8 mouse cellular contexts compared by ENCODE assay signal in genomic region chr4:150030449-150031233, GRCm38 (mm10). TPM values are rescaled to one million over a fixed set of nuclear protein-coding genes. Genes with fewer than 3 reads are reported as not detected.
DNase-seq lines count a peak whose midpoint lies in the region; ATAC-seq and TF ChIP-seq lines count a peak whose summit lies in the region.

No protein-coding gene starts in this region.

- no peak for ATAC-seq in hindbrain, embryonic 12.5 days (ENCODE audit: low FRiP score)
- ATAC-seq in liver, embryonic 12.5 days = no peak
- ATAC-seq in neural tube, embryonic 15.5 days (ENCODE audit: low FRiP score) = peak; percentile 43; the same call in 1 of the 2 replicates

- no peaks in the 10 kb centered on the region for H3K9me3 ChIP-seq in heart, embryonic 10.5 days
- H3K9me3 ChIP-seq in ES-Bruce4 (replicated peaks; ENCODE audit: control insufficient read depth, insufficient read depth, low read length, poor library complexity, severe bottlenecking) = no peaks in the 10 kb centered on the region
- no peaks in the 10 kb centered on the region for H3K9me3 ChIP-seq in hindbrain, embryonic 12.5 days (replicated peaks)
- no peaks in the 10 kb centered on the region for H3K9me3 ChIP-seq in liver, embryonic 12.5 days (replicated peaks)
- no peaks in the 10 kb centered on the region for H3K9me3 ChIP-seq in neural tube, embryonic 15.5 days (replicated peaks)

- peak overlapping the region; percentile 19; the same call in 1 of the 2 replicates for H3K27ac ChIP-seq in heart, embryonic 10.5 days
- H3K27ac ChIP-seq in ES-Bruce4 (ENCODE audit: insufficient read depth, low read length) = no peak overlapping the region
- H3K27ac ChIP-seq in hindbrain, embryonic 12.5 days = no peak overlapping the region
- H3K27ac ChIP-seq in liver, embryonic 12.5 days = no peak overlapping the region
- H3K27ac ChIP-seq in neural tube, embryonic 15.5 days (replicated peaks) = no peak overlapping the region

- H3K4me3 ChIP-seq in heart, embryonic 10.5 days = peak overlapping the region; percentile 59
- peak overlapping the region; percentile 44 for H3K4me3 ChIP-seq in ES-Bruce4 (ENCODE audit: low read depth, low read length)
- peak overlapping the region; percentile 44 for H3K4me3 ChIP-seq in hindbrain, embryonic 12.5 days
- H3K4me3 ChIP-seq in liver, embryonic 12.5 days = peak overlapping the region; percentile 44
- H3K4me3 ChIP-seq in neural tube, embryonic 15.5 days (replicated peaks) = peak overlapping the region; percentile 47

- no peak for TF ChIP-seq POLR2A in ES-Bruce4 (IDR thresholded peaks at IDR 0.05; ENCODE audit: insufficient read depth, low read length)

- peaks cover 92% of the 10 kb centered on the region for H3K27me3 ChIP-seq in heart, embryonic 10.5 days (ENCODE audit: insufficient read depth, poor library complexity, severe bottlenecking)
- no peaks in the 10 kb centered on the region for H3K27me3 ChIP-seq in ES-Bruce4 (ENCODE audit: control insufficient read depth, insufficient read depth, low read length, poor library complexity, severe bottlenecking)
- peaks cover 89% of the 10 kb centered on the region for H3K27me3 ChIP-seq in hindbrain, embryonic 12.5 days
- H3K27me3 ChIP-seq in liver, embryonic 12.5 days (replicated peaks) = peaks cover 98% of the 10 kb centered on the region
- peaks cover 78% of the 10 kb centered on the region for H3K27me3 ChIP-seq in neural tube, embryonic 15.5 days (replicated peaks)

- H3K4me1 ChIP-seq in heart, embryonic 10.5 days = peaks cover 34% of the 10 kb centered on the region
- no peaks in the 10 kb centered on the region for H3K4me1 ChIP-seq in ES-Bruce4 (ENCODE audit: control insufficient read depth, insufficient read depth, low read length)
- H3K4me1 ChIP-seq in hindbrain, embryonic 12.5 days = peaks cover 31% of the 10 kb centered on the region
- peaks cover 14% of the 10 kb centered on the region for H3K4me1 ChIP-seq in liver, embryonic 12.5 days
- peaks cover 50% of the 10 kb centered on the region for H3K4me1 ChIP-seq in neural tube, embryonic 15.5 days

- H3K9ac ChIP-seq in ES-Bruce4 (ENCODE audit: low read depth, poor library complexity, severe bottlenecking) = no peak overlapping the region
- peak overlapping the region; percentile 56 for H3K9ac ChIP-seq in hindbrain, embryonic 12.5 days
- no peak overlapping the region for H3K9ac ChIP-seq in liver, embryonic 12.5 days
- peak overlapping the region; percentile 53 for H3K9ac ChIP-seq in neural tube, embryonic 15.5 days (replicated peaks)

- H3K4me2 ChIP-seq in hindbrain, embryonic 12.5 days (replicated peaks) = peak overlapping the region; percentile 89
- H3K4me2 ChIP-seq in liver, embryonic 12.5 days = peak overlapping the region; percentile 67
- H3K4me2 ChIP-seq in neural tube, embryonic 15.5 days = peak overlapping the region; percentile 95

- no peak for TF ChIP-seq EP300 in ES-Bruce4 (IDR thresholded peaks at IDR 0.05; ENCODE audit: insufficient read depth, low read depth, low read length)

- DNase-seq in heart, embryonic 10.5 days (ENCODE audit: low spot score) = peak; percentile 78
- DNase-seq in heart, postnatal 4 days = no peak
- peak; percentile 66 for DNase-seq in embryo, embryonic 10 days (ENCODE audit: low spot score)
- no peak for DNase-seq in layer of hippocampus, postnatal 14 days (ENCODE audit: low spot score in 2 of 2)

- under 1% methylated on average over 28 of the region's 28 CpGs for WGBS in heart, embryonic 10.5 days
- under 1% methylated on average over 28 of the region's 28 CpGs for WGBS in hindbrain, embryonic 12.5 days
- WGBS in liver, embryonic 12.5 days (ENCODE audit: insufficient replicate concordance) = under 1% methylated on average over 28 of the region's 28 CpGs
- WGBS in neural tube, embryonic 15.5 days = under 1% methylated on average over 28 of the region's 28 CpGs

- no peaks in the 10 kb centered on the region for H3K36me3 ChIP-seq in heart, embryonic 10.5 days
- H3K36me3 ChIP-seq in ES-Bruce4 (ENCODE audit: control insufficient read depth, insufficient read depth, low read length, poor library complexity, severe bottlenecking) = no peaks in the 10 kb centered on the region
- no peaks in the 10 kb centered on the region for H3K36me3 ChIP-seq in hindbrain, embryonic 12.5 days
- H3K36me3 ChIP-seq in liver, embryonic 12.5 days = no peaks in the 10 kb centered on the region
- H3K36me3 ChIP-seq in neural tube, embryonic 15.5 days = no peaks in the 10 kb centered on the region

- TF ChIP-seq CTCF in ES-Bruce4 (IDR thresholded peaks at IDR 0.05; ENCODE audit: low read depth, low read length) = no peak

RNA-seq across cellular contexts. Expression of gene H6pd, which starts 21.8 kb away (rescaled TPM):
- polyA plus RNA-seq in heart, embryonic 10.5 days (2016; fragmentation: Nextera tagmentation; extraction: Ambion mirVana) = 5.8 and 9.0 TPM in 2 replicates
- total RNA-seq in heart, postnatal 4 days (2021) = 10 to 100 TPM; 34.1 to 35.2 TPM
- 13.7 and 15.0 TPM in 2 replicates for polyA plus RNA-seq in ES-Bruce4 (2011; ENCODE audit: insufficient read depth, insufficient read length, low read depth, missing spikeins)
- 5.4 and 5.8 TPM in 2 replicates for polyA plus RNA-seq in hindbrain, embryonic 12.5 days (2016; fragmentation: Nextera tagmentation; extraction: Ambion mirVana)
- 8.8 and 9.0 TPM in 2 replicates for polyA plus RNA-seq in liver, embryonic 12.5 days (2016; fragmentation: Nextera tagmentation; extraction: Ambion mirVana)
- polyA plus RNA-seq in neural tube, embryonic 15.5 days (2015; fragmentation: Nextera tagmentation; extraction: Ambion mirVana) = 3.3 and 6.4 TPM in 2 replicates
- 10 to 100 TPM; 11.5 to 12.2 TPM for total RNA-seq in layer of hippocampus, postnatal 14 days (2021)

RNA-seq across cellular contexts. Expression of gene Gpr157, which starts 56.5 kb away (rescaled TPM):
- 0.85 and 2.0 TPM in 2 replicates for polyA plus RNA-seq in heart, embryonic 10.5 days (2016; fragmentation: Nextera tagmentation; extraction: Ambion mirVana)
- total RNA-seq in heart, postnatal 4 days (2021) = 10 to 100 TPM; 14.1 to 19.8 TPM
- polyA plus RNA-seq in ES-Bruce4 (2011; ENCODE audit: insufficient read depth, insufficient read length, low read depth, missing spikeins) = 2.2 and 2.7 TPM in 2 replicates
- polyA plus RNA-seq in hindbrain, embryonic 12.5 days (2016; fragmentation: Nextera tagmentation; extraction: Ambion mirVana) = 0.68 TPM in 2 replicates
- 0.18 and 0.37 TPM in 2 replicates for polyA plus RNA-seq in liver, embryonic 12.5 days (2016; fragmentation: Nextera tagmentation; extraction: Ambion mirVana)
- polyA plus RNA-seq in neural tube, embryonic 15.5 days (2015; fragmentation: Nextera tagmentation; extraction: Ambion mirVana) = 0.67 and 0.74 TPM in 2 replicates
- 1 to 10 TPM; 1.1 to 1.4 TPM for total RNA-seq in layer of hippocampus, postnatal 14 days (2021)

Comparison
In these comparisons a context has a peak if more than half of its experiments do, and no peak if none do; other contexts are left out.
1. DNase-seq: peak in heart, embryonic 10.5 days (single experiment) and embryo, embryonic 10 days (single experiment); none in heart, postnatal 4 days (single experiment) and layer of hippocampus, postnatal 14 days (0 of 2).
2. H3K9ac ChIP-seq: peak in hindbrain, embryonic 12.5 days (single experiment) and neural tube, embryonic 15.5 days (single experiment); none in ES-Bruce4 (single experiment) and liver, embryonic 12.5 days (single experiment).
3. Peak in every context shown above with its lines, with median percentiles within 50 percentile points of each other: H3K4me3 ChIP-seq and H3K4me2 ChIP-seq.